ENCODE assay signal across 19 mouse cellular contexts in genomic region chr3:153529174-153529573, GRCm38 (mm10).
A peak's percentile ranks its signal among the peaks of the same experiment; 100 is the strongest.
DNase-seq lines count a peak whose midpoint lies in the region; ATAC-seq lines count a peak whose summit lies in the region.
"Had no signal": no experiment of that assay in that cellular context is flagged by ENCODE, and none has a peak within 500 bp of the region (broad histone marks: within the 10 kb centered on the region; RNA-seq: fewer than 3 reads in every experiment).

No protein-coding gene starts in this region.

- intact Hi-C loops in left cerebral cortex, postnatal 25 days (cut with DNase I), result no loop called here

- H3K27ac ChIP-seq in liver, embryonic 12.5 days, result no peak overlapping the region
- H3K27ac ChIP-seq in liver, embryonic 15.5 days (replicated peaks), result no peak overlapping the region
- H3K27ac ChIP-seq in liver, embryonic 16.5 days (ENCODE audit: low read length), result no peak overlapping the region
- H3K27ac ChIP-seq: embryonic facial prominence, embryonic 10.5 days; embryonic facial prominence, embryonic 12.5 days; forebrain, embryonic 13.5 days; forebrain, embryonic 15.5 days had no signal

- H3K9me3 ChIP-seq in liver, embryonic 12.5 days (replicated peaks), result no peaks in the 10 kb centered on the region
- no peaks in the 10 kb centered on the region for H3K9me3 ChIP-seq in liver, embryonic 15.5 days (replicated peaks)
- no peaks in the 10 kb centered on the region for H3K9me3 ChIP-seq in liver, embryonic 16.5 days (replicated peaks; ENCODE audit: control insufficient read depth, low read length)
- H3K9me3 ChIP-seq: embryonic facial prominence, embryonic 10.5 days; embryonic facial prominence, embryonic 12.5 days; forebrain, embryonic 13.5 days; forebrain, embryonic 15.5 days had no signal

- H3K4me1 ChIP-seq in liver, embryonic 12.5 days, result no peaks in the 10 kb centered on the region
- no peaks in the 10 kb centered on the region for H3K4me1 ChIP-seq in liver, embryonic 15.5 days (replicated peaks)
- H3K4me1 ChIP-seq in liver, embryonic 16.5 days (ENCODE audit: control insufficient read depth, low read depth, low read length), result no peaks in the 10 kb centered on the region; the same call in 1 of the 2 replicates
- H3K4me1 ChIP-seq: embryonic facial prominence, embryonic 12.5 days; forebrain, embryonic 13.5 days had no signal

- H3K27me3 ChIP-seq in liver, embryonic 12.5 days (replicated peaks), result no peaks in the 10 kb centered on the region
- H3K27me3 ChIP-seq in liver, embryonic 15.5 days, result no peaks in the 10 kb centered on the region
- no peaks in the 10 kb centered on the region for H3K27me3 ChIP-seq in liver, embryonic 16.5 days (ENCODE audit: control insufficient read depth, insufficient read depth, low read depth, low read length)
- H3K27me3 ChIP-seq: embryonic facial prominence, embryonic 12.5 days; forebrain, embryonic 13.5 days; forebrain, embryonic 15.5 days had no signal

- H3K9ac ChIP-seq in liver, embryonic 12.5 days, result no peak overlapping the region
- no peak overlapping the region for H3K9ac ChIP-seq in liver, embryonic 15.5 days
- H3K9ac ChIP-seq in liver, embryonic 16.5 days (ENCODE audit: low read depth, low read length), result no peak overlapping the region
- H3K9ac ChIP-seq: embryonic facial prominence, embryonic 12.5 days; forebrain, embryonic 13.5 days; forebrain, embryonic 15.5 days had no signal

- H3K4me3 ChIP-seq in liver, embryonic 12.5 days, result no peak overlapping the region
- no peak overlapping the region for H3K4me3 ChIP-seq in liver, embryonic 15.5 days (replicated peaks)
- H3K4me3 ChIP-seq in liver, embryonic 16.5 days (ENCODE audit: low read depth, low read length), result no peak overlapping the region
- H3K4me3 ChIP-seq: embryonic facial prominence, embryonic 10.5 days; embryonic facial prominence, embryonic 12.5 days; forebrain, embryonic 13.5 days; forebrain, embryonic 15.5 days had no signal

- peak; percentile 64; the same call in 1 of the 2 replicates for ATAC-seq in liver, embryonic 12.5 days
- ATAC-seq in liver, embryonic 15.5 days (ENCODE audit: insufficient read depth), result peak; percentile 60; the same call in 1 of the 2 replicates
- ATAC-seq in liver, embryonic 16.5 days (ENCODE audit: low read depth), result peak; percentile 86
- ATAC-seq: forebrain, embryonic 13.5 days; forebrain, embryonic 15.5 days had no signal

- no peaks in the 10 kb centered on the region for H3K36me3 ChIP-seq in liver, embryonic 12.5 days
- H3K36me3 ChIP-seq in liver, embryonic 15.5 days (replicated peaks), result no peaks in the 10 kb centered on the region
- H3K36me3 ChIP-seq in liver, embryonic 16.5 days (ENCODE audit: control insufficient read depth, insufficient read depth), result no peaks in the 10 kb centered on the region
- H3K36me3 ChIP-seq: embryonic facial prominence, embryonic 10.5 days; embryonic facial prominence, embryonic 12.5 days; forebrain, embryonic 15.5 days had no signal

- H3K4me2 ChIP-seq in liver, embryonic 12.5 days, result no peak overlapping the region
- no peak overlapping the region for H3K4me2 ChIP-seq in liver, embryonic 15.5 days
- no peak overlapping the region for H3K4me2 ChIP-seq in liver, embryonic 16.5 days (ENCODE audit: low read depth, low read length)
- H3K4me2 ChIP-seq: embryonic facial prominence, embryonic 12.5 days; forebrain, embryonic 13.5 days; forebrain, embryonic 15.5 days had no signal

- no peak for DNase-seq in liver
- peak; percentile 40 for DNase-seq in yolk sac, embryonic 10.5 days (ENCODE audit: low spot score)
- DNase-seq in adrenal gland, postnatal 14 days, result no peak
- DNase-seq in left cerebral cortex, postnatal 25 days (ENCODE audit: low spot score in 2 of 2), result no peak
- DNase-seq: adrenal gland, adult 2 months; adrenal gland, postnatal 10 days; adrenal gland, postnatal 36 days; cerebellum, adult 11-12 months; cerebellum, adult 2 months; cerebellum, adult 9-10 months; cerebellum, postnatal 10 days; cerebellum, postnatal 25 days had no signal

- WGBS in liver, embryonic 12.5 days (ENCODE audit: insufficient replicate concordance), result 78% methylated on average over 6 of the region's 6 CpGs
- 77% methylated on average over 6 of the region's 6 CpGs for WGBS in liver, embryonic 15.5 days (ENCODE audit: insufficient replicate concordance)
- 70% methylated on average over 6 of the region's 6 CpGs for WGBS in liver, embryonic 16.5 days (ENCODE audit: insufficient replicate concordance)
